Mouse (Mus musculus) embryonic facial prominence, embryonic 11.5 days (tissue): Measurements from ENCODE around the gene Parp1. TPM values are rescaled to one million over a fixed set of nuclear protein-coding genes. Genes with fewer than 3 reads are reported as not detected.
"Not testable (repeated sequence)": the region's sequence is repeated elsewhere in the genome, so short reads cannot be mapped to it uniquely, and the experiment has no call there.

ENCODE experiments used
- ATAC-seq: fragments of 200-750 bp; cut with Nextera tagmentation; replicated peaks from 2 replicates; pipeline ENCODE4 v1.8.0; 2017; ENCODE audit warnings: low read depth; ENCODE audit not compliant: insufficient number of reproducible peaks, low FRiP score, low TSS enrichment
- DNase-seq: peaks from one replicate; pipeline ENCODE4 v3.0.0-alpha.2; 2015; ENCODE audit warnings: low spot score
- H3K27ac ChIP-seq: fragments of 300-500 bp; sonication (generic); replicated peaks from 2 replicates; pipeline ENCODE4 v1.5.1; 2014; ENCODE audit warnings: mild to moderate bottlenecking, low read depth, low read length, control low read depth
- H3K27me3 ChIP-seq: fragments of 300-500 bp; sonication (generic); 2 replicates; pipeline ENCODE4 v1.6.1; 2014; ENCODE audit warnings: mild to moderate bottlenecking, low read length, moderate library complexity, mixed read lengths; ENCODE audit not compliant: control insufficient read depth, insufficient read depth
- H3K36me3 ChIP-seq: fragments of 300-500 bp; sonication (generic); replicated peaks from 2 replicates; pipeline ENCODE4 v1.6.1; 2014; ENCODE audit warnings: low read depth, mild to moderate bottlenecking, low read length, moderate library complexity, mixed read lengths; ENCODE audit not compliant: control insufficient read depth, insufficient read depth
- H3K4me1 ChIP-seq: fragments of 300-500 bp; sonication (generic); 2 replicates; pipeline ENCODE4 v1.6.1; 2014; ENCODE audit warnings: low read length, mixed read lengths; ENCODE audit not compliant: control insufficient read depth, insufficient read depth
- H3K4me2 ChIP-seq: fragments of 300-500 bp; sonication (generic); 2 replicates; pipeline ENCODE4 v1.6.1; 2014; ENCODE audit warnings: low read depth, mild to moderate bottlenecking, control low read depth, low read length, moderate library complexity
- H3K4me3 ChIP-seq: fragments of 300-500 bp; sonication (generic); 2 replicates; pipeline ENCODE4 v1.5.1; 2014; ENCODE audit warnings: low read depth, low read length, control low read depth
- H3K9ac ChIP-seq: fragments of 300-500 bp; sonication (generic); replicated peaks from 2 replicates; pipeline ENCODE4 v1.6.1; 2014; ENCODE audit warnings: mild to moderate bottlenecking, control low read depth, low read length
- H3K9me3 ChIP-seq: fragments of 300-500 bp; sonication (generic); replicated peaks from 2 replicates; pipeline ENCODE4 v1.6.1; 2016; ENCODE audit warnings: mild to moderate bottlenecking, low read length, inconsistent platforms, mixed read lengths; ENCODE audit not compliant: control insufficient read depth
- WGBS: fragments of 180-500 bp; shearing (Covaris S2); extraction: QIAGEN DNeasy Blood & Tissue Kit; methylation state at CpG from one replicate; pipeline ENCODE4 v1.1.7; 2014; 5-methylcytosine and 5-hydroxymethylcytosine counted together
- polyA plus RNA-seq: library from polyadenylated mRNA; unstranded; fragments of >200 nt; fragmentation: Nextera tagmentation; extraction: Ambion mirVana; gene quantifications from 2 replicates; pipeline ENCODE4 v1.2.1, GENCODE M21; 2014

Parp1 gene
- polyA plus RNA-seq, 1 experiment from 2014 or later: 163 TPM

- no peaks in the 10 kb centered on the region for H3K27me3 ChIP-seq
- no peak overlapping the region for H3K9ac ChIP-seq
- no peak for ATAC-seq
- 95% methylated on average over 3 of the region's 3 CpGs for WGBS
- DNase-seq: no peak
- no peak overlapping the region for H3K4me2 ChIP-seq
- no peaks in the 10 kb centered on the region for H3K36me3 ChIP-seq
- no peak overlapping the region for H3K27ac ChIP-seq
- no peaks in the 10 kb centered on the region for H3K9me3 ChIP-seq
- H3K4me3 ChIP-seq: no peak overlapping the region
- no peaks in the 10 kb centered on the region for H3K4me1 ChIP-seq
These were observed 48.0 kb downstream of the Parp1 start for GRCm38 (mm10) chr1:180616762-180617161.

- H3K9ac ChIP-seq: no peak overlapping the region
- WGBS: 89% methylated on average over 4 of the region's 4 CpGs
These were observed 53.7 kb downstream of the Parp1 start for GRCm38 (mm10) chr1:180622389-180622788.

GRCm38 (mm10) chr1:180623911-180624310 is 55.2 kb downstream of the Parp1 start:
- Histone ChIP-seq H3K4me1 (no peaks in the 10 kb centered on the region), H3K27ac (no peak overlapping the region), H3K9me3 (no peaks in the 10 kb centered on the region), H3K36me3 (no peaks in the 10 kb centered on the region), H3K4me2 (no peak overlapping the region), H3K9ac (no peak overlapping the region), H3K27me3 (no peaks in the 10 kb centered on the region), H3K4me3 (no peak overlapping the region)
- DNase-seq (no peak), ATAC-seq (no peak)
- 88% methylated on average over 2 of the region's 2 CpGs for WGBS

More at GRCm38 (mm10) chr1:180622389-180622788, 53.7 kb downstream of the Parp1 start:
- no peak for ATAC-seq
- H3K4me2 ChIP-seq: no peak overlapping the region
- H3K36me3 ChIP-seq: no peaks in the 10 kb centered on the region
- no peaks in the 10 kb centered on the region for H3K27me3 ChIP-seq
- H3K27ac ChIP-seq: no peak overlapping the region
- no peaks in the 10 kb centered on the region for H3K4me1 ChIP-seq
- H3K4me3 ChIP-seq: no peak overlapping the region
- no peaks in the 10 kb centered on the region for H3K9me3 ChIP-seq
- DNase-seq: no peak

GRCm38 (mm10) chr1:180626141-180626540 is 57.4 kb downstream of the Parp1 start:
- no peak overlapping the region for H3K4me3 ChIP-seq
- 73% methylated on average over 2 of the region's 2 CpGs for WGBS
- ATAC-seq (no peak), DNase-seq (no peak)
- no peaks in the 10 kb centered on the region for H3K4me1 ChIP-seq
- no peaks in the 10 kb centered on the region for H3K9me3 ChIP-seq
- H3K27ac ChIP-seq: no peak overlapping the region
- H3K9ac ChIP-seq: no peak overlapping the region
- no peaks in the 10 kb centered on the region for H3K27me3 ChIP-seq
- H3K36me3 ChIP-seq: no peaks in the 10 kb centered on the region
- no peak overlapping the region for H3K4me2 ChIP-seq

- not testable (repeated sequence) for H3K27ac ChIP-seq, H3K9ac ChIP-seq, H3K36me3 ChIP-seq, H3K9me3 ChIP-seq, ATAC-seq, DNase-seq, H3K4me2 ChIP-seq, H3K4me3 ChIP-seq, H3K27me3 ChIP-seq, H3K4me1 ChIP-seq
- 77% methylated on average over 2 of the region's 2 CpGs for WGBS
These were observed 69.1 kb downstream of the Parp1 start for GRCm38 (mm10) chr1:180637796-180638195.

GRCm38 (mm10) chr1:180639416-180640401 is 71.0 kb downstream of the Parp1 start:
- H3K4me1 ChIP-seq: peaks cover 3% of the 10 kb centered on the region; the same call in 1 of the 2 replicates
- no peaks in the 10 kb centered on the region for H3K9me3 ChIP-seq
- no peak overlapping the region for H3K27ac ChIP-seq
- H3K4me2 ChIP-seq: peak overlapping the region; percentile 84
- H3K9ac ChIP-seq: peak overlapping the region; percentile 99
- H3K4me3 ChIP-seq: peak overlapping the region; percentile 98
- H3K36me3 ChIP-seq: no peaks in the 10 kb centered on the region
- H3K27me3 ChIP-seq: no peaks in the 10 kb centered on the region
- no peak for DNase-seq
- no peak for ATAC-seq
- WGBS: 52% methylated on average over 10 of the region's 10 CpGs

- H3K4me3 ChIP-seq: peak overlapping the region; percentile 98
- peaks cover 3% of the 10 kb centered on the region; the same call in 1 of the 2 replicates for H3K4me1 ChIP-seq
These were observed 71.9 kb downstream of the Parp1 start for GRCm38 (mm10) chr1:180640605-180641125.

GRCm38 (mm10) chr1:180641137-180641517 is 72.4 kb downstream of the Parp1 start, which contains the start of gene Lin9:
Lin9 (plus strand) TSS chr1:180641150.
- H3K4me2 ChIP-seq: peak within 1 kb of the TSS; percentile 84
- WGBS: 0% methylated on average over 44 of the region's 47 CpGs

More at GRCm38 (mm10) chr1:180640605-180641125, 71.9 kb downstream of the Parp1 start:
- H3K9ac ChIP-seq: peak overlapping the region; percentile 99
- WGBS: 0% methylated on average over 25 of the region's 61 CpGs
- H3K9me3 ChIP-seq: no peaks in the 10 kb centered on the region
- H3K4me2 ChIP-seq: peak overlapping the region; percentile 84
- ATAC-seq: peak; percentile 35
- peak overlapping the region; percentile 94 for H3K27ac ChIP-seq
- no peaks in the 10 kb centered on the region for H3K27me3 ChIP-seq
- no peaks in the 10 kb centered on the region for H3K36me3 ChIP-seq
- DNase-seq: no peak

More at GRCm38 (mm10) chr1:180641137-180641517, 72.4 kb downstream of the Parp1 start, which contains the start of gene Lin9:
- H3K36me3 ChIP-seq: no peaks in the 10 kb centered on the region
- H3K4me3 ChIP-seq: peak within 1 kb of the TSS; percentile 98
- peak within 1 kb of the TSS; percentile 94 for H3K27ac ChIP-seq
- peaks cover 3% of the 10 kb centered on the region; the same call in 1 of the 2 replicates for H3K4me1 ChIP-seq
- peak; percentile 86 for ATAC-seq
- no peaks in the 10 kb centered on the region for H3K27me3 ChIP-seq
- H3K9ac ChIP-seq: peak within 1 kb of the TSS; percentile 99
- peak; percentile 97 for DNase-seq
- H3K9me3 ChIP-seq: no peaks in the 10 kb centered on the region
